Mouse (Mus musculus) heart, postnatal 0 days (tissue): ENCODE results near the gene Fam25c.

Source experiments
- CTCF ChIP-seq: IDR thresholded peaks from 2 replicates; pipeline ENCODE4 v1.5.1; 2016; ENCODE audit warnings: antibody characterized with exemption, control low read depth, low read depth
- EP300 ChIP-seq: IDR thresholded peaks from 2 replicates; pipeline ENCODE4 v1.6.1; 2016; ENCODE audit warnings: antibody characterized with exemption, low read depth

GRCm38 (mm10) chr14:34330657-34331158 lies 24.5 kb downstream of the Fam25c start:
- TF ChIP-seq CTCF: no peak
- TF ChIP-seq EP300: no peak
